Mouse (Mus musculus) liver, adult 2 months (tissue): Measurements from ENCODE around the gene Tmem108.

Source experiments
- CTCF ChIP-seq: fragments of 200-500 bp; IDR thresholded peaks from 2 replicates; pipeline ENCODE4 v1.5.1; 2011; ENCODE audit warnings: low read depth, low read length, control low read depth
- POLR2A ChIP-seq: fragments of 200-500 bp; IDR thresholded peaks from 2 replicates; pipeline ENCODE4 v1.6.1; 2011; ENCODE audit warnings: low read length, control low read depth; ENCODE audit not compliant: insufficient read depth; ENCODE audit errors: extremely low read depth

DNA sequence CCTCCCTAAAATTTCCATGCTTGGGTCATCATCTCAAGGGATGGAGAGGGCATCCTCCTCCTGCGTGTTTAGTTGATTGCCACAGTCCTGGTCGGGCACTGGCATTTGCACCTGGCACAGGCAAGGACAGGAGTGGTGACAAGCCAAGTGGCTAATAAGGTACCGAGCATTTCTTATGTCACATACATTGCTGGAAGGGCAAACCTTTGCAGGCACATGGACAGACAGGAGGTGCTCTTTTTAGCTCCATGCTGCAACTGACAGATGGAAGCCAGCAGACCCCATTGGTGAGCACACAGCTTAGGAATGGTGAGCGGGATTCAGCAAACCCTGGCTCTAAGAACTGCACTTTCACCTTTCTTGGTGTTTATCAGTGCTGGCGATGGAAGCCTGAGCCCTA lies 256.6 kb downstream of the Tmem108 start:
- TF ChIP-seq CTCF, result no peak
- TF ChIP-seq POLR2A, result no peak
